Mouse (Mus musculus) adrenal gland, postnatal 36 days (tissue): ENCODE results near the gene Tmcc1. TPM values are rescaled to one million over a fixed set of nuclear protein-coding genes. Genes with fewer than 3 reads are reported as not detected.
"Not testable (repeated sequence)": the region's sequence is repeated elsewhere in the genome, so short reads cannot be mapped to it uniquely, and the experiment has no call there.

Experiments used
- DNase-seq, 2 experiments: peaks; one replicate each; pipeline ENCODE4 v3.0.0; 2021; ENCODE audit warnings: mixed read lengths in 1 of 2
- long read RNA-seq, 2 experiments: library from polyadenylated mRNA; stranded (forward); transcript quantifications; one replicate each; pipeline ENCODE4 v2.0.0; 2021; ENCODE audit warnings: borderline sequencing depth in 2 of 2
- total RNA-seq, 2 experiments: library from RNA; stranded (reverse); gene quantifications; 2 replicates each; pipeline ENCODE4 v1.2.3; 2021

The Tmcc1 gene
- total RNA-seq: 10 to 100 TPM; 20.8 to 20.9 TPM
- long read RNA-seq, experiment 1, full-length matches to known transcripts: 7 of 14 reads
- long read RNA-seq, experiment 1, partial matches to known transcripts: 3 of 14 reads
- long read RNA-seq, experiment 1, other reads (novel, unspliced or antisense): 4 of 14 reads
- long read RNA-seq, experiment 2, partial matches to known transcripts: 1 of 1 reads
- long read RNA-seq, experiment 2, other reads (novel, unspliced or antisense): 0 of 1 reads

DNA sequence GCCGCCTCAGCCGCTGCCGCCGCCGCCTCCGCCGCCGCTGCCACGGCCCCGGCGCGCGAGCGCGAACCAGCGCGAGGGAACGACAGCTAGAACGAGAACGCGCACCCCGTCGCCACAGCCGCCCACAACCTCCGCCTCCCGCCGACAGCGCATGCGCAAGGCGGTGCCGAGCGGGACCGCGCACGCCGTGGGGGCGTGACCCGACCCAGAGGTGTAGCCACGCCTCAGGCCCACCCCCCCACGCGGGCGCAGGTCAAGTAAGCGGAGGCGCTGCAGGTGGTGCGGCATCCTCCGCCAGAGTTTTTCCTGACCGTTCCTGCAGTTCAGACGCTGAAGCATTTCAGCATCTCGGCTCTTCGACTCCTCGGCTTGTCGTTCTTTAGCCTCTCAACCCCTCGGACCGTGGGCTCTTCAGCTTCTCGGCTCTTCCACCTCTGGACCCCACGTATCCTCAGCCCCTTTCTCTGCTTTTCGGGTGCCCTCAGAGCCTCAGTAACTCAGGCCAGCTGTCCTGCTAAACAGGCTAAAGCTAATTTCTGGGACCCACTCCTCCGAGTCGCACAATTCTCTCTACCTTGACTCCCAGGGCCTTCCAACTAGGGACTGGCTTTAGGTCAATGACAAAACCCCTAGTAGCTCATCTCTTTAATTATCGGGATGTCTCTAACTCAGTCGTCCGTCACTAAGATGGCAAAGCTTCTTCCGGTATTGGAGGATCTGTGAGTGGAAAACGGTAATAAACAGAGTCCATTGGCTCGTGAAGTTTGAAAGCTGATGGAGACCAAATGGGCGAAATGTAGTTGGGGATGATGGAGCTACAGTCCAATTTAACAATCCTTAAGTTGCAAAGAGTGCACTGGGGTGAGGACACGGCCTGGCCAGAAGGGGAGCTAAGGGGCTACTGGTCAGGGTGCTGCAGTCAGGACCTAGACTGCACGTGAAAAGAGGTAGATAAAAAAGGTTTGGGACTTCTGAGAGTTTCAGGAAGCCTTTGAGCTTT is at the start of gene Tmcc1:
Gene Tmcc1 (minus strand): TSS at position 93 of the 1,000 bp plus-strand sequence.
- peak; percentile 99 to 100 for DNase-seq

DNA sequence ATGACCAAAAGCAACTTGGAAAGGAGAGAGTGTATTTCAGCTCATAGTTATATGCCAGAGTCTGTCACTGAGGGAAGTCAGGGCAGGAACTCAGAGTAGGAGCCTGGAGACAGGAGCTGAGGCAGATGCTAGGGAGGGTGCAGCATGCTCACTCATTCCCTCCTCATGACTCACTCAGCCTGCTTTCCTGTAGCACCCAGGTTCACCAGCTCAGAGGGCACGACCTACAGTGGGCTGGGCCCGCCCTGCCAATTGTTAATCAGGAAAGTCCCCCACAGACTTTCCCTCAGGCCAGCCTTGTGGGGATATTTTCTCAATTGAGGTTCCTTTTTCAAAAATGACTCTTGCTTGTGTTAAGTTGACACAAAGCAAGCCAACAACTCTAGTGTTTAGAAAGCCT is 47.1 kb upstream of the Tmcc1 start:
- DNase-seq: no peak

DNA sequence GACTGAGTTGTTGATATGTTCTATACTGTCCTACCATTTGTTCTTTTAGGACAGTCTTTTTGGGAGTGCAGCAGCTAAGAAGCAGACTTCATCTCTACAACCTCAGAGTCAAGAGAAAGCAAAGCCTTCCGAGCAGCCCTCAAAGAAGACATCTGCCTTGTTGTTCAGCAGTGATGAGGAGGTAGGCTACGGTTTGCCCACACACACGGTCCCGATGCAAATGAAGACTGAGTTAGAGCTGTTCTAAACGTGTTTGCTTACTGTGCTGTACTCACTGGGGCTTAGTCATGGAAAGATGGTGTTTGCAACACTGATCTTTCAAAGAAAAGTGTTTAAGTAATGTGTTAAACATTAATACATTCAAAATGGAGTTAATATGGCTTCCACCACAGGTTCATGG is 44.8 kb upstream of the Tmcc1 start:
- no peak for DNase-seq

DNA sequence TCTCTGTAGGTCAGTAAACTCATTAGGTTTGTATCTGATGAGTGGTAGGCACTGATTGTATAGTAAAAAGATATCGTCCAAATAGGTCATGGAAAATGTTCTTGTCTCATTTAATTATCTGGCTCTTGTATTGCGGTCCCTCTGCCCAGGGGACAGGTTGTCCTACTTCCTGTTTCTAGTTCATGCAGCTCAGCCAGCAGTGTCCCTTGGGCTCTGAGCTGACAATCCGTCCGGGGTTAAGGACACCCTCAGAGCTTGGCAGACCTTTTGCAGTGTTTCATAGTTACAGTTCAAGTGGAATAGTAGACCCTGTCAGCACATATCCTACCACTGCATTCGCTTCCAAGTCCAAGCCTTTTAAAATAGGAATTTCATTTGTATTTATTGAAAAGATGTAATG is 42.0 kb upstream of the Tmcc1 start:
- DNase-seq: peak in 1 of 2 experiments; percentile 14

DNA sequence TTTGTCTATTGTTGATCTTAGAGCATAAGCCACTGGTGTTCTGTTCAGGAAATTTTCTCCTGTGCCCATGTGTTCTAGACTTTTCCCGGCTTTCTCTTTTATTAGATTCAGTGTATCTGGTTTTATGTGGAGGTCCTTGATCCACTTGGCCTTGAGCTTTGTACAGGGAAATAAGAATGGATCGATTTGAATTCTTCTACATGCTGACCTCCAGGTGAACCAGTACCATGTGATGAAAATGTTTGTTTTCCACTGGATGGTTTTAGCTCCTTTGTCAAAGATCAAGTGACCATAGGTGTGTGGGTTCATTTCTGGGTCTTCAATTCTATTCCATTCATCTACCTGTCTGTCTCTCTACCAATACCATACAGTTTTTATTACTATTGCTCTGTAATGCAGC is 41.5 kb upstream of the Tmcc1 start:
- not testable (repeated sequence) for DNase-seq

DNA sequence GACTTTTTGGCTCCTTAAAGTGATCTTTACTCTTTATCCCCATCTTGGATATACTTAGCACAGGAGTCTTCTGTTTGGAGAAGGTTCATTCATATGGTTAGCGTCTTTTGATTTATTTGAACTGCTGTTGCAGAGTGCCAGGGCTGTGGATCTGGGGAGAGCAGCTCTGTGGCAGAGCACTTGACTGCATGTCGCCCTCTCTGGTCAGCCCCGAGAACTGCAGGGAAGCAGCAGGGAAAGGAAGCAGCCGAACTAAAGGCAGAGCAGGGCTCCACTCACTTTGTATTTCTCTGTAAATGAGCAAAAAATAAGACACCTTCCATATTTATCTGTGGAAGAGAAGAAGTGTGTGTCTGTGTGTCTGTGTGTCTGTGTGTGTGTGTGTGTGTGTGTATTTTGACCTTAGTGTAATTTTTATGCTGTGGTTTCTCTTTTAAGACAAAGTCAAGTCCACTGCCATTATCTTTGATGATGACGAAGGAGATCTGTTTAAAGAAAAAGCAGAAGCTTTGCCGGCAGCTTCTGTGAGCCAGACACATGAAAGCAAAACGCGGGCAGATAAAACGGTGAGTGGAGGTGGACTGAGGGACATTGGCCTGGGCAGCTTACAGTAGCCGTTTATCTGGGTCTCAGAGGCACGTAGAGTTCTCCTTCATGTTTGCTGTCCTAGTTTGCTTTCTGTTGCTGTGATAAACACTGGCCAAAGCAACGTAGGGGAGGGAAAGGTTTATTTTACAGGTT is 35.7 kb upstream of the Tmcc1 start:
- DNase-seq: peak; percentile 75 to 81

DNA sequence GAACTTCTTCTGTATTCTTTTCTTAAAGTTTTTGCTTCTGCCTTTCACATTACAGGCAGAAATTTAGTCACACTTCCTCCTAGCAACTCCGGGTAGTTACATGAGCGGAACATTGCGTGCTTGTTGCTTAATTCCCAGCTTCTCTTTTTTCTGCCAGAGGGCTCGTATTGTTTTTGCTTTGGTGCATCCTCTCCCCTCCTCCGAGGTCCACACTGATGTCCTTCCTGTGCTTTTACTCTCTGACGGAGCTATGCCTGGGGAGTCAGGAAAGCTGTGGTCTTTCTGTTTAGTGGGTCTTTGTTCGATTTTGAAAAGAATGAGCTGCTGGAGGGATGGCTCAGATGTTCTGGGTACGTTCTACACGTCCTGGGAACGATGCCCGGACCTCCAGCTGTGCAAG is 34.5 kb upstream of the Tmcc1 start:
- no peak for DNase-seq

DNA sequence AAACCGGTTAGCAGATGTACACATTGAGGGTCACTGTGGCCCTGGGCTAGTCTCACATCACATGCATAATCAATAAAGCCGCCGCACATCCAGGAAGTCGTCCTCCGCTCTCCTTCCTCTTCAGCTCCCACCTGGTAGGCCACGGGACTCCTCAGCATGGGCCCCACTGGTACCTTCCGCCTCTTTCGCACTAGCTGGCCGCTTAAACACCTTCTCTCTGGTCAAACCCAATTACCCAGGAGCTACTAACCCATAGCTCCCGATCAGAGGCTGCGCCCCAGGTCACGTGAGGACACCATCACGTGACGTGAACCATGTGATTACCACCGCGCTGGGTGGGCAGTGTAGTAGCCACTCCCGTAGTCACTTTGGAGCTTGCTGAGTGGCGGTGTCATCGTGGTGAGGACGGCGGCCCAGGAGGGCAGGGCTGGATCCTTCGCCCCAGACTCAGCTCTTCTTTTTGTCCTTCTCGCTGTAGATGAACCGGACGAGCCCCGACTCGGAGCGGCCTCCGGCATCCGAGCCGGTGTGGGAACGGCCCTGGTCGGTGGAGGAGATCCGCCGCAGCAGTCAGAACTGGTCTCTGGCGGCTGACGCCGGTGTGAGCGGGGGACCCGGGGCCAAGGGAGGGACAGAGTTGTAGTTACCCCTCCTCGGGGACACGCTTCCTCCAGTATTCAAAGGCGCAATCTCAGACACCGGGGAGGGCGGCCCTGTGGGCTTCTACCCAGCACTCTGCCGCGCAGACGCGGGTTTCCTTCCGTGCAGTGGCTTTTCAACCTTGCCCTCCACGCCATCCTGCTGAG is 14.6 kb upstream of the Tmcc1 start, which contains the start of gene Washc2:
Gene Washc2 (plus strand): TSS at position 310 of the 806 bp plus-strand sequence.
- DNase-seq: peak; percentile 95 to 96

DNA sequence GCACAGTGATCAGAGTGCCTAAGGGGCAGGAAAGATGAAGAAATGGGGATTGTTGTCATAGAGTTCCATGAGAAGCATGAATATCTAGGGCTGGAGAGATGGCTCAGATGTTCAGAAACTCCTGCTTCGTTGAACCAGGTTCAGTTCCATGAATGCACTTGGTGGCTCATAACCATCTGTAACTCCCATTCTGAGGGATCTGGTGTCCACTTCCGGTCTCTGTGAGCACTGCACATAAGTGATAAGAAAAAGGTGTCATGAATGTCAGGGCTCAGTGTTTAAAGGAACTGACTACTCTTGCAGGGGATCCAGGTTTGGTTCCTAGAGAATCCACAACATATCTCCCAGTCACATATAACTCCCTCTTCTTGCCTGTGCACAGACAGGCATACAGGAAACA is 6.4 kb upstream of the Tmcc1 start:
- no peak for DNase-seq

DNA sequence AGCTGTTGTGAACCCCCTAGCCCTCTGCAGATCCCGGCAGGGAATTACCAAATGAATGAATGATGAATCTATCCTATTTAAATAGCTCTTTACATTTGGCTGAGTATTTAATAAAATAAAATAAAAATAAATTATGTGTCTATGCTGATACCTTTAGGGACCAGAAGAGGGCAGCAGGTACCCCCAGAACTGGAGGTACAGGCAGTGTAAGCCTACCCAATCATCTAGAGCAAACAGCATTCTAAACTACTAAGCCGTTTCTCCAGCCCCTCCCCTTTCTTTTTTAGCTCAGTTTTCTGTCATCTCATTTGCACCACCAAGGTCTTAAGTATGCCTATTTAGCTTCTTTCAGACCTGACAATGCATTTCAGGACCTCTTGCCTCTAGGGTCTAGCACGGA is 4.9 kb upstream of the Tmcc1 start:
- peak; percentile 6 to 12 for DNase-seq

DNA sequence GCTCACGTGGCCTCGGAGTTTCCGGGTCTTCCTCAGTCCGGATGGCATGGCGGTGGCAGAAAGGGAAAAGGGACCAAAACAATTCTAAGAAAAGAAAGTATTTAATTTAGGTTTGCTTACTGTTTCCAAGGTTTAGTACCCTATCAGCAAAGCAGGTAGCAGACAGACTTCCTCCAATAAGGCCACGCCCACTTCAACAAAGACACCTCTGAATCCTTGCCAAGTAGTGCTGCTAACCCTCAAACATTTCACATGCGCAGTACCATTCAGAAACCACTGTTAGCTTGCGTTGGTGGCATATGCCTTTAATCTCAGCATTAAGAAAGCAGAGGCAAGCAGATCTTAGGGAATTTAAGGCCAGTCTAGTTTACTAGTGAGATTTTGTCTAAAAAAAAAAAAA is 2.5 kb upstream of the Tmcc1 start:
- no peak for DNase-seq

DNA sequence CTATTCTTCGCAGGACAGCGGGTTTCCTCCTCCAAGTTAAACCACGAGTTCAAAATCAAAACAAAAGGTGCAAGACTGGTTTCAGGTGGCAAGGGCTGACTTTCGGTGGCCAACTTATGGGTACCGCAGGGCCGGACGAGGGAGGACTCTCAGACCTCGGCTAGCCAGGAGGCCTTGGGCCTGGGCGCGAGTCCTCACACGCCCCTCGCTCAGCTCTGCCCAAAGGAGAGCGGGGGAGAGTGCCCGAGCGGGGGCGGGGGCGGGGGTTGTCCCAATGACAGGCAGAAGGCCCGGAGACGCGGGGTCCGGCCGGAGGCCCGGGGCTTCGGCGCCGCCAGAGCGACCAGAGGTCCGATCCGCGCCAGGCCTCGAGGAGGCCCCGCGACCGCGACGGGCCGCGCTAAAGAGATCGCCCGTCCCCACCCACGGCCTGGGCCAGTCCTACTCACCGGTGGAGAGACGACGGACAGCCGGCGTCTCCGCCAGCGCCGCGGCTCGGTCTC is 426 bp downstream of the Tmcc1 start:
- no peak for DNase-seq

DNA sequence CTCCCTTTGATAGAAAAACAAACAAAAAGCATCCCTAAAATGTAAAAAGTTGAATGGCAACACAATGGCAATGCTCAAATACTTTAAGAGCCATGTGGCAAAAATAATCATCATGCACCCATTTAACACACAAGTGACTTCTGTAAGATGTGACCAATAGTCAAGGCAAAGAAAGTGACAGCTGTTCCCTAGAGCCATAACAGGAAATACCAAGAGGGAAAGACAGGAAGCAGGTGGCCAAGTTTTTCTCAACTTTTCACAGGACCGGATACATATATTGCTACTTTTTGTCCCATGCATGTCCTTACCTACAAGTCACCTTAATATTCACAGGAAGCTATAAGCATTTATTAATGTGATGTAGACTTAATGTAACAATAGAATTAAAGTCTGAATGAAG is 3.9 kb downstream of the Tmcc1 start:
- no peak for DNase-seq

DNA sequence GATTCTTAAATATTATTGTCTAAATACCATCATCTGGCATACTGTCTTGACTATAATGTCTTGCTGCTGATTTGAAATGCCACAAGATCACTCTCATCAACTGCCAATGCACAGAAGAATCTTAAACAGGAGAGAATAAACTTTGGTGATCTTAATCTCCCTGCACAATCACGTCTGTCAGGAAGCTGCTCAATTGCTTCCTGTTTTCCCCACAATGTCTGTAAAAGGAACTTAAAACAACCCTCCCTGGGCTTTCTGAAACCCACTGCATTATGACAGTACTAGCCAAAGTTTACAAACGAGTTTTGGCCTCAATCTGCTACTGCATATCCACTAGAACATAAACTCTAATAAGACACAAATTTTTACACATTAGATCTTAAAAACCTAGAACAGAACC is 6.8 kb downstream of the Tmcc1 start:
- no peak for DNase-seq

DNA sequence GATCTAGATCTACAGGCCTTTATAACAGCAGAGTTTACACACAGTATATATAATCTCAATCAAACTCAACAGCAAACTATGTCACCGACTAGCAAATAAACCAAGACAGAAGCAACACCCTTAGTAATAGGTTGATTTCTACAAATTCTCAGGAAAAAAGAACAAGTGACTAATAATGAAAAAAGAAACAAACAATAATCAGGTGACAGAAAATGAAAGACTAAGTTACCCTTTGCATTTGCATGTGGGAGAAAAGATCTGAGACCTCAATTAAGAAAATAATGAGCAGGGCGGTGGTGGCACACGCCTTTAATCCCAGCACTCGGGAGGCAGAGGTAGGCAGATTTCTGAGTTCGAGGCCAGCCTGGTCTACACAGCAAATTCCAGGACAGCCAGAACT is 9.8 kb downstream of the Tmcc1 start:
- DNase-seq: no peak

DNA sequence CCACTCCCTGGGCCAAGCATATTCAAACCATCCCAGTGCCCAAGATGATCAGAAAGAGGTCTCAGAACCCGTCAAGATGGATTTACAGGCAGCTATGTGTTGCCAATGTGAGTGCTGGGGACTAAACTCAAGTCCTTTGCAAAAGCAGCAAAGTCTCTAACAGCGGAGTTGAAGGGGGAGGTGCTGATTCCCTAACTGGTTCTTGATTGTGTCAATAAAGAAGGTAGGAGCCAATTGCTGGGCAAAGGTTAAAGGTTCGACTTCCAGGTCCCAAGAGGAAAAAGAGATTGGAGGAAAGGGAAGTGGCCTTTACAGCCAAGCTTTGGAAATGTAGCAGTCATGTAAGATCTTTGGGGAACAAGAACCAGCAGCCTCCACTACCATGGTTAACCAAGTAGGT is 12.6 kb downstream of the Tmcc1 start:
- peak in 1 of 2 experiments; percentile 15 for DNase-seq

DNA sequence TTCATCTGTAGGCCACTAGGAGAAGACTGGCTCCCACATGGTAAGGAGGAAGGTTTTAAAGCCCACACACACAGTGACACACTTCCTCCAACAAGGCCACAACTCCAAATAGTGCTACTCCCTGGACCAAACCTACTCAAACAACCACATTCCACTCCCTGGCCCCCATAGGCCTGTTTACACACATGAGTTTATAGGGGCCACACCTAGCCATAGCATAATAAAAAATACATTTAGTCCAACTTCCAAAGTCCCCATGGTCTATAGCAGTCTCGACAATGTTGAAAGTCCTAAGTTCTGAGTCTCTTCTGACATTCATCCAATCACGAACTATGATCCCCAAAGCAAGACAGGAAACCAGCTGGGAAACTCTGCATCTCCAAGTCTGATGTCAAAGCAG is 14.9 kb downstream of the Tmcc1 start:
- no peak for DNase-seq

DNA sequence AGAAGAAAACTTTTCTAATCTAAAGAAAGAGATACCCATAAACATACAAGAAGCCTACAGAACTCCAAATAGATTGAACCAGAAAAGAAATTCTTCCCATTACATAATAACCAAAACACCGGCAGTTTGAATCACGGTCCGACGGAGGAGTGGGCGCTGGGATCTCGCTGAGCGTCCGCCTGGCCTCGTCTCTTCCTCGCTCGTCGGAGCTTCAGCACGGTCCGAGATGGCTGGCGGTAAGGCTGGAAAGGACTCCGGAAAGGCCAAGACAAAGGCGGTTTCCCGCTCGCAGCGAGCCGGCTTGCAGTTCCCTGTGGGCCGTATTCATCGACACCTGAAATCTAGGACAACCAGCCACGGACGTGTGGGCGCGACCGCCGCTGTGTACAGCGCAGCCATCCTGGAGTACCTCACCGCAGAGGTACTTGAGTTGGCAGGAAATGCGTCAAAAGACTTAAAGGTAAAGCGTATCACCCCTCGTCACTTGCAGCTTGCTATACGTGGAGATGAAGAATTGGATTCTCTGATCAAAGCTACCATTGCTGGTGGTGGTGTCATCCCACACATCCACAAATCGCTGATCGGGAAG is 19.7 kb downstream of the Tmcc1 start:
- not testable (repeated sequence) for DNase-seq

DNA sequence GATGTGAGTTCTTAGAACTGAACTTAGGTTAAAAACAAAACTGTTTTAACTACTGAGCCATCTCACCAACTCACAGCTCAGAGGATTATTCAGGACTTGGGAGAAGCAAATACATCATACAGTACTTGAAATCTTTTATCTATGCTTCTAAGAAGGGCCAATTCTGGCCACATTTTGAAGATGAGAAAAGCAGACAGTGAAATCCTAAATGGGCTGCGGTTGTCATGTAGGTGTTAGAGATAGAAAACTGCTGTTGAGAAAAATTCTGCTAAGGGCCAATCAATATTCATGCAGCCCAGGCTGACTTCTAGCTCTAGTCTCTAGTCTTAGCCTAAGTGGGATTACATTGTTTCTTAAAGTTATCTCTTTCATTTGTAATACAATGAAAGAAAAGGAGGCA is 26.9 kb downstream of the Tmcc1 start:
- no peak for DNase-seq

DNA sequence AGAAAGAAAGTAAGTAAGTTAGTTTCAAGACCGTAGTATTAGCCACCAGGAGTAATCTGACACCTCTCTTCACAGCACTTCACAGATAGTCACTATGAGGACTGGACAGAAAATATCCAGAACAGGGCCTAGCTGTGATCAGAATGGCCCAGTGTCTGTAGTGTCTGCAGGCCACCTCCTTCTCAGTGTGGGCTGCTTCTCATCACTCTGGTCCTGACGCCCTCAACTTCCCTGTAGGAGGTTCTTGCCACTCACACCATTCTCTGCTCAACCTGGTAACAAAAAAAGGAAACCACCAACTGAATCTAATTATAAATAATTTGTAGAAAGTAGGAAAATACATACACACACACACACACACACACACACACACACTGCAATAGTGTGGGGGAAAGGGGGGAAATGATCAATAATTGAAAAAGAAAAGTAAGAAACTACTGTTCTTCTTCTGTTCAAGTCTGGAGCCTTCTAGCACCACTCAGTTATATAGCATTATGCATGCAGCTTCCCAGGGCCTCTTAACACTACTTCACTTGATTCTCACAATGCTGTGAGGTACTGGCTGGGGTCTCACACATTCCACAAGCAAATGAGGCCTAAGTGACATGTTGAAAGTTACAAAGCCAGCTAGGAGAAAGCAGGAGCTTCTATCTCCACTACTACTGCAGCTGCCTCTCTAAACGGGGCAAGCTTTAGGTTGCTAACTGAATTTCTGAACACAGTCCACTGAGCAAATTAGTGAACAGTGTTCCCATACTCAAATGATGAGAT is 38.2 kb downstream of the Tmcc1 start:
- no peak for DNase-seq
